Mouse (Mus musculus) layer of hippocampus, postnatal 36 days (tissue): ENCODE data around the gene Fam120b. TPM values are rescaled to one million over a fixed set of nuclear protein-coding genes. Genes with fewer than 3 reads are reported as not detected.
A peak's percentile ranks its signal among the peaks of the same experiment; 100 is the strongest.

Source experiments
- DNase-seq, 2 experiments: peaks; one replicate each; pipeline ENCODE4 v3.0.0; 2022
- total RNA-seq, 2 experiments: library from RNA; stranded (reverse); gene quantifications; 2 replicates each; pipeline ENCODE4 v1.2.3; 2021

Gene Fam120b
- total RNA-seq, result 10 to 100 TPM; 46.8 to 50.2 TPM

- peak; percentile 89 to 91 for DNase-seq
Measured at GRCm38 (mm10) chr17:15395997-15396675, at the start of gene Fam120b. Gene Fam120b (plus strand): TSS chr17:15396202.

- DNase-seq, result no peak
Measured at GRCm38 (mm10) chr17:15350152-15350551, 45.9 kb upstream of the Fam120b start.

- no peak for DNase-seq
Measured at GRCm38 (mm10) chr17:15352869-15353610, 43.0 kb upstream of the Fam120b start.

- no peak for DNase-seq
Measured at GRCm38 (mm10) chr17:15354006-15354405, 42.0 kb upstream of the Fam120b start.

GRCm38 (mm10) chr17:15355072-15355471 is 40.9 kb upstream of the Fam120b start:
- DNase-seq, result no peak

GRCm38 (mm10) chr17:15356526-15356925 is 39.5 kb upstream of the Fam120b start:
- no peak for DNase-seq

- DNase-seq, result no peak
Measured at GRCm38 (mm10) chr17:15357071-15357470, 38.9 kb upstream of the Fam120b start.

GRCm38 (mm10) chr17:15363656-15364055 is 32.3 kb upstream of the Fam120b start:
- DNase-seq, result no peak

GRCm38 (mm10) chr17:15365650-15366049 is 30.4 kb upstream of the Fam120b start:
- DNase-seq, result no peak

- no peak for DNase-seq
Measured at GRCm38 (mm10) chr17:15370401-15370800, 25.6 kb upstream of the Fam120b start.

GRCm38 (mm10) chr17:15371967-15372835 is 23.8 kb upstream of the Fam120b start:
- no peak for DNase-seq

- no peak for DNase-seq
Measured at GRCm38 (mm10) chr17:15372931-15373652, 22.9 kb upstream of the Fam120b start.

- DNase-seq, result no peak
Measured at GRCm38 (mm10) chr17:15374321-15375141, 21.5 kb upstream of the Fam120b start.

- no peak for DNase-seq
Measured at GRCm38 (mm10) chr17:15375224-15375623, 20.8 kb upstream of the Fam120b start.

GRCm38 (mm10) chr17:15375701-15376493 is 20.1 kb upstream of the Fam120b start:
- peak; percentile 70 for DNase-seq

- peak in 1 of 2 experiments; percentile 41 for DNase-seq
Measured at GRCm38 (mm10) chr17:15376494-15377181, 19.4 kb upstream of the Fam120b start, which contains the start of gene Dll1. Gene Dll1 (minus strand): TSS chr17:15376872.

- no peak for DNase-seq
Measured at GRCm38 (mm10) chr17:15377901-15378300, 18.1 kb upstream of the Fam120b start.

- peak in 1 of 2 experiments; percentile 30 for DNase-seq
Measured at GRCm38 (mm10) chr17:15378413-15379109, 17.4 kb upstream of the Fam120b start.
